Mouse (Mus musculus): ENCODE measurements around the gene Bcl2a1b. TPM values are rescaled to one million over a fixed set of nuclear protein-coding genes. Genes with fewer than 3 reads are reported as not detected.
"Not testable (repeated sequence)": the region's sequence is repeated elsewhere in the genome, so short reads cannot be mapped to it uniquely, and the experiment has no call there.

Gene Bcl2a1b
- polyA plus RNA-seq, 1 experiment from 2014 or later, result 2.1 TPM

- Histone ChIP-seq H3K36me3 (ENCODE audit: insufficient read depth, low read length) (no peaks in the 10 kb centered on the region), H3K9ac (ENCODE audit: low read depth, low read length) (no peak overlapping the region), H3K4me1 (replicated peaks; ENCODE audit: insufficient read depth, low read length) (no peaks in the 10 kb centered on the region), H3K27me3 (ENCODE audit: insufficient read depth, low read length) (no peaks in the 10 kb centered on the region), H3K4me2 (ENCODE audit: low read length) (no peak overlapping the region), H3K4me3 (replicated peaks; ENCODE audit: low read depth, low read length) (no peak overlapping the region), H3K27ac (no peak overlapping the region), H3K9me3 (replicated peaks; ENCODE audit: low read length) (no peaks in the 10 kb centered on the region)
- peak; percentile 56 for TF ChIP-seq CTCF (IDR thresholded peaks at IDR 0.05; ENCODE audit: low read depth)
- WGBS, result 52% methylated on average over 4 of the region's 4 CpGs
- ATAC-seq (replicated peaks; ENCODE audit: low FRiP score, low read depth) (no peak), DNase-seq (ENCODE audit: low spot score) (peak; percentile 25)
Observed at GRCm38 (mm10) chr9:89226071-89226470, 27.1 kb downstream of the Bcl2a1b start.

DNA sequence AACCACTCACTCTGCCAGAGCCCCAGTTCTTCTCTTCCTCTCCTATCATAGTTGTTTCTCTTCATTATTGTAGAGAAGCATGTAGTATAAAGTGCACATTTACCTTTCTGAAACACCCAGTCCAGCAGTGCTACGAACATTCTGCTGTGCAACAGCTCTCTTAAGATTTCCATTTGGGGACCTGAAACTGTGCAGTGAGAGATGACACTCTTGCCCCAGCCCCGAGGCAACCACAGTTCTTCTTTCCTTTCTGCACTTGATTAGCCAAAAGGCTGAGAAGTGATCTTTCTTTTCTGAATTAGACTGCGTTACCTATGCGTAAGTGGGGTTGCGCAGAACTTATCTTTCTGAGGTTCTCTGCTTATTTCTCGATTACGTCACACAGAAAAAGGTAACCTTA is 29.1 kb downstream of the Bcl2a1b start:
- H3K9ac ChIP-seq (ENCODE audit: low read depth, low read length), result no peak overlapping the region
- H3K27me3 ChIP-seq (ENCODE audit: insufficient read depth, low read length), result no peaks in the 10 kb centered on the region
- H3K4me1 ChIP-seq (replicated peaks; ENCODE audit: insufficient read depth, low read length), result no peaks in the 10 kb centered on the region
- H3K4me3 ChIP-seq (replicated peaks; ENCODE audit: low read depth, low read length), result no peak overlapping the region
- no peak for TF ChIP-seq CTCF (IDR thresholded peaks at IDR 0.05; ENCODE audit: low read depth)
- ATAC-seq (replicated peaks; ENCODE audit: low FRiP score, low read depth) (no peak), DNase-seq (ENCODE audit: low spot score) (no peak)
- no peaks in the 10 kb centered on the region for H3K36me3 ChIP-seq (ENCODE audit: insufficient read depth, low read length)
- no peaks in the 10 kb centered on the region for H3K9me3 ChIP-seq (replicated peaks; ENCODE audit: low read length)
- H3K4me2 ChIP-seq (ENCODE audit: low read length), result no peak overlapping the region
- WGBS, result 88% methylated on average over 7 of the region's 7 CpGs
- H3K27ac ChIP-seq, result no peak overlapping the region

DNA sequence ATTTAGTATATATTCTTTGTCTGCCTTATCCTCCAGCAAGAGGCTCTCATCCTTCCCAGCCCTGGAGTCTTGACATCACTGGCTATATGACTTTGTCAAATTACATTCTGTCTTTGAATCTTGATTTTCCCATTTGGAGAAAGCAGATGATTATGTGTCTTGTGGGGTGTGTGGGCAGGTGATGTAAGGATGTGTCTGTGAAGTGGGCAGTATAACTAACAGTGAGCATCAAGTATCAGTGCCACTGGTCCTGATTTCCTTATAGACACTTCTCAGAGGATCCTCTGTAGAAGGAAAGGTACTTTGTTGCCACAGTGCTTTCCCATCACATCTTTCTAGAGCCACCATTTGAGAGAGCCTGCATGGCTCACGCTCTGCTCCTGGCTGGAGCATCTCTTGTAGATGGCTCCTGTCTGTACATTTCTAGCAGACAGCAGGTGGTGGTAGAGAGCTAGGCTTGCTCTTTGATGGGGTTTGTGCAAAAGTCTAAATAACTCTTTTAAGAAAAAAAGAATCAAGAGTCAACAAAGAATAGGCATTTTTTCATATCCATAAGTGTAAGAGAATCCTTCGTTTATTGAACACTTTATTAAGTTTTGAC is 32.0 kb downstream of the Bcl2a1b start:
- not testable (repeated sequence) for H3K9me3 ChIP-seq (replicated peaks; ENCODE audit: low read length); H3K27me3 ChIP-seq (ENCODE audit: insufficient read depth, low read length); H3K36me3 ChIP-seq (ENCODE audit: insufficient read depth, low read length); DNase-seq (ENCODE audit: low spot score); H3K4me1 ChIP-seq (replicated peaks; ENCODE audit: insufficient read depth, low read length); H3K4me3 ChIP-seq (replicated peaks; ENCODE audit: low read depth, low read length); H3K4me2 ChIP-seq (ENCODE audit: low read length); H3K9ac ChIP-seq (ENCODE audit: low read depth, low read length); ATAC-seq (replicated peaks; ENCODE audit: low FRiP score, low read depth); H3K27ac ChIP-seq
- TF ChIP-seq CTCF (IDR thresholded peaks at IDR 0.05; ENCODE audit: low read depth), result peak; percentile 53
- 61% methylated on average over 1 of the region's 2 CpGs for WGBS

GRCm38 (mm10) chr9:89237131-89237530 is 38.1 kb downstream of the Bcl2a1b start:
- not testable (repeated sequence) for DNase-seq (ENCODE audit: low spot score); H3K36me3 ChIP-seq (ENCODE audit: insufficient read depth, low read length); H3K9me3 ChIP-seq (replicated peaks; ENCODE audit: low read length); ATAC-seq (replicated peaks; ENCODE audit: low FRiP score, low read depth); H3K4me1 ChIP-seq (replicated peaks; ENCODE audit: insufficient read depth, low read length); H3K4me3 ChIP-seq (replicated peaks; ENCODE audit: low read depth, low read length); H3K27ac ChIP-seq; H3K27me3 ChIP-seq (ENCODE audit: insufficient read depth, low read length); H3K9ac ChIP-seq (ENCODE audit: low read depth, low read length); H3K4me2 ChIP-seq (ENCODE audit: low read length)
- WGBS, result 77% methylated on average over 4 of the region's 4 CpGs

DNA sequence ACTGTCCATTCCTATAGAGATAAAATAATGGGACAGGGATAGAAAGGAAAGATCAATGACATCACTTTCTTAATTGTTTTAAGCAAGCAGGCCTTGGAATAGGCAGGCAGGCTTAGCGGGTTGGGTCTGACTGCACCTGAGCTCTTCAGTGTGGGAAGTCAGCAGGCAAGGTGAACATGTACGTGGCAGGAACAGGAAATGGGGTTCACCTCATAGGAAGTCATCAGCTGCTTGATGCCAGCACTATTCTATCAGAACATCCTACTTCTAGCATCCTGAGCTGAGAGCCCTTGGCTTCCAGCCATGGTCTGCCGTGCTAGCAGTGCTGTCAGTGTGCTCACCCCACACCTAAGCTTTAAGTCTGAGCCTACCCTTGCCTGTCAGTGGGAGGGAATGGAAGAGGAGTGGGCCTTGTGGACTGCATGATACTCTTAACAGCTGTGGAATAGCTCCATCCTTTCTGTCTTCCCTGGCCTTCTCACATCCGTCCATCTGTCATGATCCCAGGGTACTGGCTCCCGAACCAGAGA is 40.0 kb downstream of the Bcl2a1b start:
- not testable (repeated sequence) for H3K36me3 ChIP-seq (ENCODE audit: insufficient read depth, low read length); H3K4me1 ChIP-seq (replicated peaks; ENCODE audit: insufficient read depth, low read length); H3K27ac ChIP-seq; H3K4me3 ChIP-seq (replicated peaks; ENCODE audit: low read depth, low read length); ATAC-seq (replicated peaks; ENCODE audit: low FRiP score, low read depth); H3K27me3 ChIP-seq (ENCODE audit: insufficient read depth, low read length); DNase-seq (ENCODE audit: low spot score); H3K9me3 ChIP-seq (replicated peaks; ENCODE audit: low read length); H3K4me2 ChIP-seq (ENCODE audit: low read length); H3K9ac ChIP-seq (ENCODE audit: low read depth, low read length)
- WGBS, result 76% methylated on average over 4 of the region's 5 CpGs

DNA sequence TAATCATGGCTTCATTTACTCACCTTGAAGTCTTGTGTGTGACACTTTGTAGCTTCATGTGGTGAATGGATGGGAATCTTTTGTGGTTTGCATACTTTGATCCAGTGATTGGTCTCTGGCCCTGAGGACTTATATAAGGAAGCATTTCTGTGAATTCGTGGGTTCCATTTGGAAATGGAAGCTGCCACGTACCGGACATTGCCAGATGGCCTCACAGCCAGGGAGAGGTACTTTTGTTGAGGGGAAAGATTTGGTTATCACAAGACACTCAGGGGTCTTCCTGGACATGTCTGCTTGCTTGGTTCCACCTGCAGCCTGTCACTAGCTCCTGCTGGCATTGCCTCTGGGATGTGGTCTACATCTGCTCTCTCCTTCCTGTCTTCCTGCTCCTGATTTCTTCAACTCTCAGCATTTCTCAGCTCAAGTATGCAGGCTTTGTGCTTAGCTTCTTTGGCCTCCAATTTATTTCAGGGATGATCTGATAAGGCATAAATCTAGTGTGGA is 41.6 kb downstream of the Bcl2a1b start:
- not testable (repeated sequence) for DNase-seq (ENCODE audit: low spot score); ATAC-seq (replicated peaks; ENCODE audit: low FRiP score, low read depth); H3K9ac ChIP-seq (ENCODE audit: low read depth, low read length); H3K4me2 ChIP-seq (ENCODE audit: low read length); H3K9me3 ChIP-seq (replicated peaks; ENCODE audit: low read length); H3K4me1 ChIP-seq (replicated peaks; ENCODE audit: insufficient read depth, low read length); H3K4me3 ChIP-seq (replicated peaks; ENCODE audit: low read depth, low read length); H3K27me3 ChIP-seq (ENCODE audit: insufficient read depth, low read length); H3K36me3 ChIP-seq (ENCODE audit: insufficient read depth, low read length); H3K27ac ChIP-seq
- 94% methylated on average over 3 of the region's 3 CpGs for WGBS

- DNase-seq (ENCODE audit: low spot score) (no peak), ATAC-seq (replicated peaks; ENCODE audit: low FRiP score, low read depth) (no peak)
- Histone ChIP-seq H3K4me1 (replicated peaks; ENCODE audit: insufficient read depth, low read length) (no peaks in the 10 kb centered on the region), H3K9me3 (replicated peaks; ENCODE audit: low read length) (no peaks in the 10 kb centered on the region), H3K9ac (ENCODE audit: low read depth, low read length) (no peak overlapping the region), H3K4me3 (replicated peaks; ENCODE audit: low read depth, low read length) (no peak overlapping the region), H3K4me2 (ENCODE audit: low read length) (no peak overlapping the region), H3K36me3 (ENCODE audit: insufficient read depth, low read length) (no peaks in the 10 kb centered on the region), H3K27ac (no peak overlapping the region), H3K27me3 (ENCODE audit: insufficient read depth, low read length) (no peaks in the 10 kb centered on the region)
- WGBS, result 80% methylated on average over 2 of the region's 2 CpGs
- TF ChIP-seq CTCF (IDR thresholded peaks at IDR 0.05; ENCODE audit: low read depth), result no peak
Observed at GRCm38 (mm10) chr9:89253400-89253799, 54.4 kb downstream of the Bcl2a1b start.

All from kidney, postnatal 0 days (tissue).